Mouse (Mus musculus) forebrain, postnatal 0 days (tissue): ENCODE measurements around the gene Cox19. TPM values are rescaled to one million over a fixed set of nuclear protein-coding genes. Genes with fewer than 3 reads are reported as not detected.

Experiments
- ATAC-seq: fragments of 200-750 bp; cut with Nextera tagmentation; 2 replicates; pipeline ENCODE4 v1.8.0; 2017; ENCODE audit warnings: mild to moderate bottlenecking, moderate library complexity
- DNase-seq: peaks from one replicate; pipeline ENCODE4 v3.0.0-alpha.2; 2015
- H3K27ac ChIP-seq: fragments of 300-500 bp; sonication (generic); 2 replicates; pipeline ENCODE4 v1.5.1; 2014; ENCODE audit warnings: low read depth, mild to moderate bottlenecking, antibody characterized with exemption, low read length, moderate library complexity, mixed read lengths
- H3K27me3 ChIP-seq: fragments of 300-500 bp; sonication (generic); 2 replicates; pipeline ENCODE4 v1.6.1; 2014; ENCODE audit warnings: mild to moderate bottlenecking, low read length, mixed read lengths; ENCODE audit not compliant: insufficient read depth
- H3K36me3 ChIP-seq: fragments of 300-500 bp; sonication (generic); 2 replicates; pipeline ENCODE4 v1.6.1; 2014; ENCODE audit warnings: mild to moderate bottlenecking, moderate library complexity; ENCODE audit not compliant: insufficient read depth
- H3K4me1 ChIP-seq: fragments of 300-500 bp; sonication (generic); 2 replicates; pipeline ENCODE4 v1.6.1; 2014; ENCODE audit warnings: antibody characterized with exemption; ENCODE audit not compliant: insufficient read depth
- H3K4me2 ChIP-seq: fragments of 300-500 bp; sonication (generic); 2 replicates; pipeline ENCODE4 v1.6.1; 2014; ENCODE audit warnings: low read depth, mild to moderate bottlenecking, moderate library complexity
- H3K4me3 ChIP-seq: fragments of 300-500 bp; sonication (generic); 2 replicates; pipeline ENCODE4 v1.5.1; 2014; ENCODE audit warnings: low read depth, low read length, mixed read lengths
- H3K9ac ChIP-seq: fragments of 300-500 bp; sonication (generic); 2 replicates; pipeline ENCODE4 v1.6.1; 2014; ENCODE audit warnings: mild to moderate bottlenecking
- H3K9me3 ChIP-seq: fragments of 300-500 bp; sonication (generic); 2 replicates; pipeline ENCODE4 v1.6.1; 2016; ENCODE audit warnings: low read length
- CTCF ChIP-seq: sonication (generic); IDR thresholded peaks from 2 replicates; pipeline ENCODE4 v1.5.1; 2016; ENCODE audit warnings: antibody characterized with exemption, control low read depth, low read depth
- WGBS: fragments of 180-500 bp; shearing (Covaris S2); extraction: QIAGEN DNeasy Blood & Tissue Kit; methylation state at CpG from one replicate; pipeline ENCODE4 v1.1.7; 2014; 5-methylcytosine and 5-hydroxymethylcytosine counted together
- polyA plus RNA-seq: library from polyadenylated mRNA; unstranded; fragments of >200 nt; fragmentation: Nextera tagmentation; extraction: Ambion mirVana; gene quantifications from 2 replicates; pipeline ENCODE4 v1.2.1, GENCODE M21; 2015
- total RNA-seq: library from RNA; depleted of rRNA; stranded (reverse); fragments of >200 nt; gene quantifications from 2 replicates; pipeline ENCODE4 v1.2.3, GENCODE M21; 2014

Cox19 gene
- total and polyA plus RNA-seq, 2 experiments from 2014 or later, result 85.7 to 108 TPM

- no peak for DNase-seq
- WGBS, result 70% methylated on average over 4 of the region's 4 CpGs
- Histone ChIP-seq H3K9me3 (no peaks in the 10 kb centered on the region), H3K9ac (no peak overlapping the region), H3K4me2 (no peak overlapping the region), H3K4me1 (0 out of 2 replicates have a peak, but pooled peaks cover 4% of the 10 kb centered on the region), H3K4me3 (no peak overlapping the region), H3K27me3 (no peaks in the 10 kb centered on the region), H3K27ac (0 out of 2 replicates have a peak overlapping the region, but pooled peaks have one; percentile 66), H3K36me3 (no peaks in the 10 kb centered on the region)
- ATAC-seq, result no peak
- no peak for TF ChIP-seq CTCF
Observed at GRCm38 (mm10) chr5:139388195-139388570, 37.0 kb upstream of the Cox19 start.

GRCm38 (mm10) chr5:139387329-139388194, 36.3 kb upstream of the Cox19 start:
- no peaks in the 10 kb centered on the region for H3K27me3 ChIP-seq
- ATAC-seq, result peak; percentile 35
- H3K4me3 ChIP-seq, result no peak overlapping the region
- TF ChIP-seq CTCF, result no peak
- no peak overlapping the region for H3K9ac ChIP-seq
- no peak overlapping the region for H3K4me2 ChIP-seq
- 0 out of 2 replicates have a peak, but pooled peaks cover 4% of the 10 kb centered on the region for H3K4me1 ChIP-seq
- DNase-seq, result peak; percentile 32
- no peaks in the 10 kb centered on the region for H3K9me3 ChIP-seq
- 77% methylated on average over 10 of the region's 10 CpGs for WGBS
- no peaks in the 10 kb centered on the region for H3K36me3 ChIP-seq
- no peak overlapping the region for H3K27ac ChIP-seq

GRCm38 (mm10) chr5:139386047-139386446, 34.8 kb upstream of the Cox19 start:
- 94% methylated on average over 5 of the region's 5 CpGs for WGBS
- H3K9ac ChIP-seq, result no peak overlapping the region

GRCm38 (mm10) chr5:139384531-139384930, 33.3 kb upstream of the Cox19 start:
- no peak overlapping the region for H3K9ac ChIP-seq
- H3K27me3 ChIP-seq, result no peaks in the 10 kb centered on the region
- WGBS, result 83% methylated on average over 10 of the region's 10 CpGs

More at GRCm38 (mm10) chr5:139386047-139386446, 34.8 kb upstream of the Cox19 start:
- H3K36me3 ChIP-seq, result no peaks in the 10 kb centered on the region
- H3K27ac ChIP-seq, result no peak overlapping the region
- ATAC-seq (no peak), DNase-seq (no peak)
- 0 out of 2 replicates have a peak, but pooled peaks cover 4% of the 10 kb centered on the region for H3K4me1 ChIP-seq
- H3K9me3 ChIP-seq, result no peaks in the 10 kb centered on the region
- no peaks in the 10 kb centered on the region for H3K27me3 ChIP-seq
- H3K4me2 ChIP-seq, result no peak overlapping the region
- no peak overlapping the region for H3K4me3 ChIP-seq
- TF ChIP-seq CTCF, result no peak

GRCm38 (mm10) chr5:139383234-139383633, 32.0 kb upstream of the Cox19 start:
- DNase-seq (no peak), ATAC-seq (no peak)
- Histone ChIP-seq H3K4me1 (no peaks in the 10 kb centered on the region; the same call in 1 of the 2 replicates), H3K4me2 (no peak overlapping the region), H3K36me3 (no peaks in the 10 kb centered on the region), H3K4me3 (no peak overlapping the region), H3K9ac (no peak overlapping the region), H3K27ac (peak overlapping the region; percentile 21; the same call in 1 of the 2 replicates), H3K27me3 (no peaks in the 10 kb centered on the region), H3K9me3 (no peaks in the 10 kb centered on the region)
- 77% methylated on average over 9 of the region's 9 CpGs for WGBS
- TF ChIP-seq CTCF, result no peak

More at GRCm38 (mm10) chr5:139384531-139384930, 33.3 kb upstream of the Cox19 start:
- ATAC-seq, result no peak
- Histone ChIP-seq H3K36me3 (no peaks in the 10 kb centered on the region), H3K4me3 (no peak overlapping the region), H3K4me2 (no peak overlapping the region), H3K4me1 (peaks cover 4% of the 10 kb centered on the region; the same call in 1 of the 2 replicates), H3K9me3 (no peaks in the 10 kb centered on the region), H3K27ac (no peak overlapping the region)
- no peak for TF ChIP-seq CTCF
- DNase-seq, result no peak

- Histone ChIP-seq H3K4me2 (no peak overlapping the region), H3K4me1 (no peaks in the 10 kb centered on the region; the same call in 1 of the 2 replicates), H3K4me3 (no peak overlapping the region), H3K27me3 (no peaks in the 10 kb centered on the region), H3K36me3 (no peaks in the 10 kb centered on the region), H3K27ac (peak overlapping the region; percentile 21; the same call in 1 of the 2 replicates), H3K9ac (no peak overlapping the region), H3K9me3 (no peaks in the 10 kb centered on the region)
- WGBS, result 71% methylated on average over 8 of the region's 8 CpGs
- no peak for DNase-seq
- TF ChIP-seq CTCF, result no peak
- no peak for ATAC-seq
Observed at GRCm38 (mm10) chr5:139382760-139383159, 31.5 kb upstream of the Cox19 start.
